Mouse (Mus musculus) forebrain, embryonic 14.5 days (tissue): ENCODE results near the gene Hectd2. TPM values are rescaled to one million over a fixed set of nuclear protein-coding genes. Genes with fewer than 3 reads are reported as not detected.

Source experiments
- ATAC-seq: fragments of 200-750 bp; cut with Nextera tagmentation; 2 replicates; pipeline ENCODE4 v1.8.0; 2017; ENCODE audit warnings: mild to moderate bottlenecking, moderate library complexity
- DNase-seq: peaks from one replicate; pipeline ENCODE4 v3.0.0-alpha.2; 2015; ENCODE audit warnings: low spot score
- H3K27ac ChIP-seq: fragments of 300-500 bp; sonication (generic); 2 replicates; pipeline ENCODE4 v1.5.1; 2014; ENCODE audit warnings: low read depth, mild to moderate bottlenecking, control low read depth, low read length, moderate library complexity
- H3K27me3 ChIP-seq: fragments of 300-500 bp; sonication (generic); replicated peaks from 2 replicates; pipeline ENCODE4 v1.6.1; 2014; ENCODE audit warnings: low read length, control low read depth, mixed read lengths; ENCODE audit not compliant: control insufficient read depth, insufficient read depth
- H3K36me3 ChIP-seq: fragments of 300-500 bp; sonication (generic); 2 replicates; pipeline ENCODE4 v1.6.1; 2014; ENCODE audit warnings: low read length, control low read depth; ENCODE audit not compliant: control insufficient read depth, insufficient read depth
- H3K4me1 ChIP-seq: fragments of 300-500 bp; sonication (generic); 2 replicates; pipeline ENCODE4 v1.6.1; 2014; ENCODE audit warnings: antibody characterized with exemption, low read length, control low read depth; ENCODE audit not compliant: control insufficient read depth, insufficient read depth
- H3K4me2 ChIP-seq: fragments of 300-500 bp; sonication (generic); 2 replicates; pipeline ENCODE4 v1.6.1; 2014; ENCODE audit warnings: mild to moderate bottlenecking, control low read depth, low read length
- H3K4me3 ChIP-seq: fragments of 300-500 bp; sonication (generic); 2 replicates; pipeline ENCODE4 v1.5.1; 2014; ENCODE audit warnings: low read depth, low read length, control low read depth
- H3K9ac ChIP-seq: fragments of 300-500 bp; sonication (generic); 2 replicates; pipeline ENCODE4 v1.6.1; 2014; ENCODE audit warnings: mild to moderate bottlenecking, low read length, control low read depth, moderate library complexity
- H3K9me3 ChIP-seq: fragments of 300-500 bp; sonication (generic); replicated peaks from 2 replicates; pipeline ENCODE4 v1.6.1; 2016; ENCODE audit warnings: low read length, control low read depth, mixed read lengths; ENCODE audit not compliant: control insufficient read depth
- WGBS: fragments of 180-500 bp; shearing (Covaris S2); extraction: QIAGEN DNeasy Blood & Tissue Kit; methylation state at CpG from one replicate; pipeline ENCODE4 v1.1.7; 2014; 5-methylcytosine and 5-hydroxymethylcytosine counted together
- polyA plus RNA-seq: library from polyadenylated mRNA; unstranded; fragments of >200 nt; fragmentation: Nextera tagmentation; extraction: Ambion mirVana; gene quantifications from 2 replicates; pipeline ENCODE4 v1.2.1, GENCODE M21; 2014

Hectd2 gene
- polyA plus RNA-seq, 1 experiment from 2014 or later, result 14.5 TPM

GRCm38 (mm10) chr19:36626881-36627280 lies 72.4 kb downstream of the Hectd2 start:
- 0 out of 2 replicates have a peak, but pooled peaks cover 1% of the 10 kb centered on the region for H3K36me3 ChIP-seq
- no peak overlapping the region for H3K4me2 ChIP-seq
- H3K9ac ChIP-seq, result no peak overlapping the region
- ATAC-seq (no peak), DNase-seq (no peak)
- no peaks in the 10 kb centered on the region for H3K27me3 ChIP-seq
- WGBS, result 92% methylated on average over 4 of the region's 4 CpGs
- no peaks in the 10 kb centered on the region for H3K9me3 ChIP-seq
- H3K27ac ChIP-seq, result no peak overlapping the region
- no peaks in the 10 kb centered on the region for H3K4me1 ChIP-seq
- H3K4me3 ChIP-seq, result no peak overlapping the region

GRCm38 (mm10) chr19:36629394-36629910 lies 75.0 kb downstream of the Hectd2 start:
- no peak for ATAC-seq

GRCm38 (mm10) chr19:36630361-36630760 lies 75.9 kb downstream of the Hectd2 start:
- no peak overlapping the region for H3K9ac ChIP-seq
- WGBS, result 76% methylated on average over 5 of the region's 5 CpGs
- H3K36me3 ChIP-seq, result no peaks in the 10 kb centered on the region
- H3K27me3 ChIP-seq, result no peaks in the 10 kb centered on the region
- H3K4me1 ChIP-seq, result no peaks in the 10 kb centered on the region
- DNase-seq, result no peak
- no peak for ATAC-seq
- no peak overlapping the region for H3K27ac ChIP-seq
- no peaks in the 10 kb centered on the region for H3K9me3 ChIP-seq
- H3K4me2 ChIP-seq, result no peak overlapping the region
- no peak overlapping the region for H3K4me3 ChIP-seq

More at GRCm38 (mm10) chr19:36629394-36629910, 75.0 kb downstream of the Hectd2 start:
- Histone ChIP-seq H3K4me1 (no peaks in the 10 kb centered on the region), H3K4me2 (no peak overlapping the region), H3K9ac (no peak overlapping the region), H3K36me3 (no peaks in the 10 kb centered on the region), H3K27ac (no peak overlapping the region), H3K27me3 (no peaks in the 10 kb centered on the region), H3K9me3 (no peaks in the 10 kb centered on the region), H3K4me3 (no peak overlapping the region)
- DNase-seq, result no peak
- 83% methylated on average over 9 of the region's 9 CpGs for WGBS

- H3K9me3 ChIP-seq, result no peaks in the 10 kb centered on the region
- ATAC-seq, result no peak
- H3K4me2 ChIP-seq, result no peak overlapping the region
These were observed 80.3 kb downstream of the Hectd2 start for GRCm38 (mm10) chr19:36634771-36635170.

GRCm38 (mm10) chr19:36637223-36637622 lies 82.8 kb downstream of the Hectd2 start:
- Histone ChIP-seq H3K36me3 (no peaks in the 10 kb centered on the region), H3K27ac (no peak overlapping the region), H3K9me3 (no peaks in the 10 kb centered on the region), H3K4me3 (no peak overlapping the region), H3K4me2 (no peak overlapping the region), H3K9ac (no peak overlapping the region), H3K4me1 (no peaks in the 10 kb centered on the region), H3K27me3 (no peaks in the 10 kb centered on the region)
- ATAC-seq, result no peak
- 86% methylated on average over 3 of the region's 3 CpGs for WGBS
- no peak for DNase-seq

More at GRCm38 (mm10) chr19:36634771-36635170, 80.3 kb downstream of the Hectd2 start:
- H3K9ac ChIP-seq, result no peak overlapping the region
- H3K4me3 ChIP-seq, result no peak overlapping the region
- H3K4me1 ChIP-seq, result no peaks in the 10 kb centered on the region
- no peak overlapping the region for H3K27ac ChIP-seq
- H3K27me3 ChIP-seq, result no peaks in the 10 kb centered on the region
- WGBS, result 83% methylated on average over 7 of the region's 7 CpGs
- DNase-seq, result no peak
- H3K36me3 ChIP-seq, result no peaks in the 10 kb centered on the region

GRCm38 (mm10) chr19:36637948-36638587 lies 83.6 kb downstream of the Hectd2 start:
- H3K27me3 ChIP-seq, result no peaks in the 10 kb centered on the region
- H3K9me3 ChIP-seq, result no peaks in the 10 kb centered on the region
- H3K9ac ChIP-seq, result no peak overlapping the region
- WGBS, result 91% methylated on average over 7 of the region's 7 CpGs
- H3K4me3 ChIP-seq, result no peak overlapping the region
- no peak overlapping the region for H3K27ac ChIP-seq
- no peaks in the 10 kb centered on the region for H3K4me1 ChIP-seq
- ATAC-seq (no peak), DNase-seq (no peak)
- H3K4me2 ChIP-seq, result no peak overlapping the region
- H3K36me3 ChIP-seq, result no peaks in the 10 kb centered on the region

GRCm38 (mm10) chr19:36639072-36639471 lies 84.6 kb downstream of the Hectd2 start:
- no peaks in the 10 kb centered on the region for H3K36me3 ChIP-seq
- DNase-seq, result no peak
- H3K27me3 ChIP-seq, result no peaks in the 10 kb centered on the region
- no peaks in the 10 kb centered on the region for H3K9me3 ChIP-seq
- ATAC-seq, result no peak
- H3K9ac ChIP-seq, result no peak overlapping the region
- no peak overlapping the region for H3K27ac ChIP-seq
- WGBS, result 85% methylated on average over 9 of the region's 9 CpGs
- no peak overlapping the region for H3K4me2 ChIP-seq
- no peaks in the 10 kb centered on the region for H3K4me1 ChIP-seq
- H3K4me3 ChIP-seq, result no peak overlapping the region

- Histone ChIP-seq H3K27me3 (no peaks in the 10 kb centered on the region), H3K4me3 (no peak overlapping the region), H3K27ac (no peak overlapping the region), H3K36me3 (no peaks in the 10 kb centered on the region), H3K4me2 (no peak overlapping the region), H3K9me3 (no peaks in the 10 kb centered on the region), H3K9ac (no peak overlapping the region), H3K4me1 (no peaks in the 10 kb centered on the region)
- ATAC-seq (peak; percentile 48; the same call in 1 of the 2 replicates), DNase-seq (peak; percentile 71)
- 79% methylated on average over 3 of the region's 3 CpGs for WGBS
These were observed 86.7 kb downstream of the Hectd2 start for GRCm38 (mm10) chr19:36641128-36641527.

GRCm38 (mm10) chr19:36645308-36645889 lies 91.0 kb downstream of the Hectd2 start:
- Histone ChIP-seq H3K9me3 (no peaks in the 10 kb centered on the region), H3K36me3 (no peaks in the 10 kb centered on the region), H3K4me1 (no peaks in the 10 kb centered on the region), H3K9ac (no peak overlapping the region), H3K4me2 (no peak overlapping the region), H3K27ac (no peak overlapping the region), H3K4me3 (no peak overlapping the region), H3K27me3 (no peaks in the 10 kb centered on the region)
- ATAC-seq (no peak), DNase-seq (no peak)
- WGBS, result 93% methylated on average over 6 of the region's 6 CpGs
